Mouse (Mus musculus) brain, embryonic 14.5 days (tissue): ENCODE data around the gene Acad9. TPM values are rescaled to one million over a fixed set of nuclear protein-coding genes. Genes with fewer than 3 reads are reported as not detected.

Experiments used
- DNase-seq: peaks from one replicate; pipeline ENCODE4 v3.0.0-alpha.2; 2011; ENCODE audit warnings: low read depth
- CTCF ChIP-seq: fragments of 200-500 bp; IDR thresholded peaks from 2 replicates; pipeline ENCODE4 v1.5.1; 2012; ENCODE audit warnings: inconsistent platforms, mild to moderate bottlenecking, moderate library complexity, borderline replicate concordance; ENCODE audit not compliant: insufficient read depth, insufficient read length; ENCODE audit errors: extremely low read depth
- POLR2A ChIP-seq: fragments of 200-500 bp; IDR thresholded peaks from 2 replicates; pipeline ENCODE4 v1.6.1; 2012; ENCODE audit warnings: mild to moderate bottlenecking, inconsistent platforms, borderline replicate concordance; ENCODE audit not compliant: poor library complexity, insufficient read depth, insufficient read length, severe bottlenecking; ENCODE audit errors: extremely low read depth
- polyA plus RNA-seq: library from polyadenylated mRNA; depleted of rRNA; stranded (reverse); fragments of >200 nt; gene quantifications from 2 replicates; pipeline ENCODE4 v1.2.3, GENCODE M21; 2012

The Acad9 gene
- polyA plus RNA-seq, 1 experiment: 45.6 TPM

GRCm38 (mm10) chr3:36070436-36070835, 4.7 kb downstream of the Acad9 start:
- no peak for DNase-seq
- no peak for TF ChIP-seq CTCF
- TF ChIP-seq POLR2A: no peak

GRCm38 (mm10) chr3:36071047-36071446, 5.3 kb downstream of the Acad9 start:
- TF ChIP-seq POLR2A (no peak), CTCF (no peak)
- no peak for DNase-seq

- no peak for DNase-seq
- no peak for TF ChIP-seq CTCF
- TF ChIP-seq POLR2A: no peak
Measured at GRCm38 (mm10) chr3:36074231-36074630, 8.5 kb downstream of the Acad9 start.

- DNase-seq: no peak
Measured at GRCm38 (mm10) chr3:36075466-36075865, 9.7 kb downstream of the Acad9 start.

GRCm38 (mm10) chr3:36077386-36077785, 11.6 kb downstream of the Acad9 start:
- DNase-seq: no peak

More at GRCm38 (mm10) chr3:36075466-36075865, 9.7 kb downstream of the Acad9 start:
- TF ChIP-seq CTCF: no peak
- TF ChIP-seq POLR2A: no peak

GRCm38 (mm10) chr3:36079886-36080285, 14.1 kb downstream of the Acad9 start:
- TF ChIP-seq CTCF (no peak), POLR2A (no peak)
- no peak for DNase-seq

More at GRCm38 (mm10) chr3:36077386-36077785, 11.6 kb downstream of the Acad9 start:
- TF ChIP-seq POLR2A (no peak), CTCF (no peak)

- no peak for DNase-seq
- TF ChIP-seq CTCF: no peak
- no peak for TF ChIP-seq POLR2A
Measured at GRCm38 (mm10) chr3:36080741-36081140, 15.0 kb downstream of the Acad9 start.

GRCm38 (mm10) chr3:36082843-36083242, 17.1 kb downstream of the Acad9 start:
- no peak for TF ChIP-seq POLR2A
- TF ChIP-seq CTCF: no peak
- DNase-seq: no peak

GRCm38 (mm10) chr3:36083381-36083780, 17.6 kb downstream of the Acad9 start:
- no peak for DNase-seq
- TF ChIP-seq CTCF (no peak), POLR2A (no peak)

GRCm38 (mm10) chr3:36085394-36085793, 19.6 kb downstream of the Acad9 start:
- DNase-seq: no peak
- TF ChIP-seq POLR2A (no peak), CTCF (no peak)

GRCm38 (mm10) chr3:36087591-36087990, 21.8 kb downstream of the Acad9 start:
- no peak for TF ChIP-seq CTCF
- no peak for TF ChIP-seq POLR2A
- DNase-seq: no peak

GRCm38 (mm10) chr3:36095371-36095770, 29.6 kb downstream of the Acad9 start:
- no peak for TF ChIP-seq POLR2A
- no peak for TF ChIP-seq CTCF
- DNase-seq: no peak
